Mouse (Mus musculus) liver (tissue): ENCODE measurements around the gene Sectm1b.
A peak's percentile ranks its signal among the peaks of the same experiment; 100 is the strongest.
"Not testable (repeated sequence)": the region's sequence is repeated elsewhere in the genome, so short reads cannot be mapped to it uniquely, and the experiment has no call there.

ENCODE experiments used
- DNase-seq: peaks from one replicate; pipeline ENCODE4 v3.0.0-alpha.2; 2020; ENCODE audit warnings: mixed read lengths

Gene Sectm1b

GRCm38 (mm10) chr11:121067895-121068294 lies 4.5 kb upstream of the Sectm1b start:
- DNase-seq = no peak

GRCm38 (mm10) chr11:121064197-121064596 lies 828 bp upstream of the Sectm1b start:
- DNase-seq = no peak

GRCm38 (mm10) chr11:121061615-121062014 lies 1.8 kb downstream of the Sectm1b start:
- no peak for DNase-seq

- not testable (repeated sequence) for DNase-seq
Measured at GRCm38 (mm10) chr11:121060401-121061067, 2.8 kb downstream of the Sectm1b start.

- DNase-seq = no peak
Measured at GRCm38 (mm10) chr11:121059471-121059870, 3.9 kb downstream of the Sectm1b start.

GRCm38 (mm10) chr11:121058956-121059355 lies 4.4 kb downstream of the Sectm1b start:
- no peak for DNase-seq

GRCm38 (mm10) chr11:121058122-121058521 lies 5.2 kb downstream of the Sectm1b start:
- DNase-seq = no peak

- DNase-seq = peak; percentile 36
Measured at GRCm38 (mm10) chr11:121056536-121057236, 6.7 kb downstream of the Sectm1b start.

GRCm38 (mm10) chr11:121053536-121053935 lies 9.8 kb downstream of the Sectm1b start:
- peak; percentile 72 for DNase-seq

GRCm38 (mm10) chr11:121052387-121052786 lies 11.0 kb downstream of the Sectm1b start:
- no peak for DNase-seq

GRCm38 (mm10) chr11:121051793-121052192 lies 11.6 kb downstream of the Sectm1b start:
- DNase-seq = no peak

- DNase-seq = no peak
Measured at GRCm38 (mm10) chr11:121049840-121050239, 13.5 kb downstream of the Sectm1b start.

- no peak for DNase-seq
Measured at GRCm38 (mm10) chr11:121047826-121048399, 15.5 kb downstream of the Sectm1b start.

- DNase-seq = no peak
Measured at GRCm38 (mm10) chr11:121045286-121045685, 18.1 kb downstream of the Sectm1b start.

GRCm38 (mm10) chr11:121043025-121043424 lies 20.3 kb downstream of the Sectm1b start:
- DNase-seq = not testable (repeated sequence)

GRCm38 (mm10) chr11:121042480-121042879 lies 20.9 kb downstream of the Sectm1b start:
- DNase-seq = no peak

GRCm38 (mm10) chr11:121041636-121042035 lies 21.7 kb downstream of the Sectm1b start:
- no peak for DNase-seq

GRCm38 (mm10) chr11:121041212-121041611 lies 22.2 kb downstream of the Sectm1b start:
- DNase-seq = peak; percentile 81

- no peak for DNase-seq
Measured at GRCm38 (mm10) chr11:121039302-121039701, 24.1 kb downstream of the Sectm1b start, which contains the start of gene Cd7. Cd7 (minus strand) TSS chr11:121039418.

GRCm38 (mm10) chr11:121038366-121039240 lies 24.8 kb downstream of the Sectm1b start:
- no peak for DNase-seq

GRCm38 (mm10) chr11:121033118-121033517 lies 30.3 kb downstream of the Sectm1b start:
- no peak for DNase-seq

- no peak for DNase-seq
Measured at GRCm38 (mm10) chr11:121027259-121027658, 36.1 kb downstream of the Sectm1b start.

GRCm38 (mm10) chr11:121024163-121024562 lies 39.2 kb downstream of the Sectm1b start:
- no peak for DNase-seq
